Comparison of ENCODE assay signal across 30 mouse cellular contexts in the genomic region with DNA sequence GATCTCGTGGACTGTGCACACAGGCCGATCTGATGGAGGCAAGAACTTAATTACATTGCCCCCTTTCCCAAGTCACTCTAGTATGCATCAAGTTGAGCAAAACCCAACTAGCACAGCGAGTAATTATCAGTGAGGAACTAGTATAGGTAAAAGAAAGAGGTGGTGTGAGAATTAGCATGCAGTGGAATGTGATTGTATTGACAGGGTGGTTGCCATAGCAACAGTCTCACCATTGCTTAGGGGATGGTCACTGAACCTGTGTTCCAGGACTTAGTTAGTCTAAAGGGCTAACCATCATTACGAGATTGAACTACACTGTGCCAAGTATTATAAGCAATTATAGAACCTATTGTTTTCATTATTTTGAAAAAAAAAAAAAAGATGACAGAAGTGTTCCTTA. TPM values are rescaled to one million over a fixed set of nuclear protein-coding genes. Genes with fewer than 3 reads are reported as not detected.
A peak's percentile ranks its signal among the peaks of the same experiment; 100 is the strongest.
DNase-seq lines count a peak whose midpoint lies in the region; ATAC-seq lines count a peak whose summit lies in the region.
"Had no signal": no experiment of that assay in that cellular context is flagged by ENCODE, and none has a peak within 500 bp of the region (broad histone marks: within the 10 kb centered on the region; RNA-seq: fewer than 3 reads in every experiment).

No protein-coding gene starts in this region.

- 0 out of 2 replicates have a peak, but pooled peaks cover 2% of the 10 kb centered on the region for H3K4me1 ChIP-seq in forebrain, embryonic 14.5 days (ENCODE audit: control insufficient read depth, insufficient read depth, low read length)
- peaks cover 9% of the 10 kb centered on the region; the same call in 1 of the 2 replicates for H3K4me1 ChIP-seq in forebrain, embryonic 13.5 days
- peaks cover 15% of the 10 kb centered on the region for H3K4me1 ChIP-seq in hindbrain, embryonic 15.5 days (replicated peaks)
- H3K4me1 ChIP-seq in hindbrain, embryonic 16.5 days (ENCODE audit: control insufficient read depth, insufficient read depth, low read depth, low read length) = peaks cover 7% of the 10 kb centered on the region

- no peak overlapping the region for H3K27ac ChIP-seq in forebrain, embryonic 14.5 days (ENCODE audit: low read depth, low read length)
- H3K27ac ChIP-seq in forebrain, embryonic 13.5 days = no peak overlapping the region
- H3K27ac ChIP-seq in hindbrain, embryonic 15.5 days (replicated peaks) = no peak overlapping the region
- H3K27ac ChIP-seq in hindbrain, embryonic 16.5 days (ENCODE audit: low read depth, low read length) = no peak overlapping the region
- H3K27ac ChIP-seq: embryonic facial prominence, embryonic 10.5 days; embryonic facial prominence, embryonic 13.5 days; forebrain, embryonic 12.5 days; heart, embryonic 13.5 days; hindbrain, embryonic 14.5 days had no signal

- no peaks in the 10 kb centered on the region for H3K9me3 ChIP-seq in forebrain, embryonic 14.5 days (replicated peaks; ENCODE audit: control insufficient read depth, low read length)
- H3K9me3 ChIP-seq in forebrain, embryonic 13.5 days (replicated peaks) = no peaks in the 10 kb centered on the region
- no peaks in the 10 kb centered on the region for H3K9me3 ChIP-seq in hindbrain, embryonic 15.5 days
- H3K9me3 ChIP-seq in hindbrain, embryonic 16.5 days (ENCODE audit: control insufficient read depth, low read length) = no peaks in the 10 kb centered on the region
- H3K9me3 ChIP-seq: embryonic facial prominence, embryonic 10.5 days; embryonic facial prominence, embryonic 13.5 days; forebrain, embryonic 12.5 days; heart, embryonic 13.5 days had no signal

- intact Hi-C loops in left cerebral cortex, postnatal 36 days (cut with DNase I) = no loop called here

- WGBS in forebrain, embryonic 14.5 days = 38% methylated on average over 4 of the region's 4 CpGs
- 46% methylated on average over 4 of the region's 4 CpGs for WGBS in forebrain, embryonic 13.5 days
- WGBS in hindbrain, embryonic 15.5 days = 54% methylated on average over 4 of the region's 4 CpGs
- 40% methylated on average over 4 of the region's 4 CpGs for WGBS in hindbrain, embryonic 16.5 days

- peak; percentile 15 for DNase-seq in forebrain, embryonic 14.5 days (ENCODE audit: low spot score)
- peak; percentile 76 for DNase-seq in R1 (ENCODE audit: low read depth, low spot score)
- DNase-seq in embryo, embryonic 11 days = peak; percentile 16
- no peak for DNase-seq in left cerebral cortex, postnatal 36 days (ENCODE audit: low spot score in 2 of 2)
- DNase-seq in spleen, postnatal 4 days (ENCODE audit: low spot score in 2 of 2) = no peak
- DNase-seq: adrenal gland, postnatal 10 days; adrenal gland, postnatal 36 days; B cell, adult 2 months; cerebellum, adult 18-20 months; cerebellum, adult 9-11 months; cerebellum, postnatal 25 days; forebrain, postnatal 0 days; gastrocnemius, postnatal 25 days; heart, adult 18-20 months; heart, postnatal 14 days; heart, postnatal 4 days; kidney, adult 18-20 months; kidney, adult 9 months had no signal

- H3K36me3 ChIP-seq in forebrain, embryonic 14.5 days (ENCODE audit: control insufficient read depth, insufficient read depth, low read length) = no peaks in the 10 kb centered on the region
- no peaks in the 10 kb centered on the region for H3K36me3 ChIP-seq in forebrain, embryonic 13.5 days (ENCODE audit: poor library complexity, severe bottlenecking)
- no peaks in the 10 kb centered on the region for H3K36me3 ChIP-seq in hindbrain, embryonic 15.5 days
- no peaks in the 10 kb centered on the region for H3K36me3 ChIP-seq in hindbrain, embryonic 16.5 days (ENCODE audit: control insufficient read depth, insufficient read depth, low read length)
- H3K36me3 ChIP-seq: embryonic facial prominence, embryonic 10.5 days; embryonic facial prominence, embryonic 13.5 days; forebrain, embryonic 12.5 days; heart, embryonic 13.5 days had no signal

- H3K27me3 ChIP-seq in forebrain, embryonic 14.5 days (replicated peaks; ENCODE audit: control insufficient read depth, insufficient read depth, low read length) = no peaks in the 10 kb centered on the region
- no peaks in the 10 kb centered on the region for H3K27me3 ChIP-seq in forebrain, embryonic 13.5 days
- no peaks in the 10 kb centered on the region for H3K27me3 ChIP-seq in hindbrain, embryonic 15.5 days
- no peaks in the 10 kb centered on the region for H3K27me3 ChIP-seq in hindbrain, embryonic 16.5 days (replicated peaks; ENCODE audit: control insufficient read depth, insufficient read depth, low read length)
- H3K27me3 ChIP-seq: CH12.LX; embryonic facial prominence, embryonic 13.5 days; forebrain, embryonic 12.5 days had no signal

- ATAC-seq in forebrain, embryonic 14.5 days = no peak
- no peak for ATAC-seq in forebrain, embryonic 13.5 days
- ATAC-seq in hindbrain, embryonic 15.5 days (ENCODE audit: low FRiP score, low read depth) = no peak
- ATAC-seq in hindbrain, embryonic 16.5 days = no peak
- ATAC-seq: forebrain, postnatal 0 days; inflammation-experienced regulatory T-cells, adult 6 months; intestine, embryonic 16.5 days had no signal

- no peak overlapping the region for H3K9ac ChIP-seq in forebrain, embryonic 14.5 days (ENCODE audit: low read length)
- H3K9ac ChIP-seq in forebrain, embryonic 13.5 days = no peak overlapping the region
- H3K9ac ChIP-seq in hindbrain, embryonic 15.5 days = no peak overlapping the region
- no peak overlapping the region for H3K9ac ChIP-seq in hindbrain, embryonic 16.5 days (ENCODE audit: low read depth, low read length)
- H3K9ac ChIP-seq: embryonic facial prominence, embryonic 13.5 days; forebrain, embryonic 12.5 days; forebrain, postnatal 0 days; heart, embryonic 13.5 days; hindbrain, embryonic 14.5 days had no signal

- H3K4me2 ChIP-seq in forebrain, embryonic 14.5 days (ENCODE audit: low read length) = no peak overlapping the region
- no peak overlapping the region for H3K4me2 ChIP-seq in forebrain, embryonic 13.5 days
- peak overlapping the region; percentile 24; the same call in 1 of the 2 replicates for H3K4me2 ChIP-seq in hindbrain, embryonic 15.5 days
- H3K4me2 ChIP-seq in hindbrain, embryonic 16.5 days (ENCODE audit: low read length) = no peak overlapping the region
- H3K4me2 ChIP-seq: embryonic facial prominence, embryonic 13.5 days; forebrain, embryonic 12.5 days; heart, embryonic 13.5 days; hindbrain, embryonic 14.5 days had no signal

- no peak overlapping the region for H3K4me3 ChIP-seq in forebrain, embryonic 14.5 days (ENCODE audit: low read depth, low read length)
- H3K4me3 ChIP-seq in forebrain, embryonic 13.5 days = no peak overlapping the region
- H3K4me3 ChIP-seq in hindbrain, embryonic 15.5 days = no peak overlapping the region
- no peak overlapping the region for H3K4me3 ChIP-seq in hindbrain, embryonic 16.5 days (ENCODE audit: low read length)
- H3K4me3 ChIP-seq: embryonic facial prominence, embryonic 10.5 days; embryonic facial prominence, embryonic 13.5 days; erythroblast, embryonic 14.5 days; forebrain, embryonic 12.5 days; heart, embryonic 13.5 days had no signal

RNA-seq across cellular contexts. Expression of a gene that starts 5.7 kb away (rescaled TPM):
- polyA plus RNA-seq in forebrain, embryonic 14.5 days (2014; fragmentation: Nextera tagmentation; extraction: Ambion mirVana) = 52.8 and 55.4 TPM in 2 replicates
- 42.8 and 47.8 TPM in 2 replicates for polyA plus RNA-seq in forebrain, embryonic 13.5 days (2015; fragmentation: Nextera tagmentation; extraction: Ambion mirVana)
- polyA plus RNA-seq in hindbrain, embryonic 15.5 days (2015; fragmentation: Nextera tagmentation; extraction: Ambion mirVana) = 47.4 and 50.1 TPM in 2 replicates
- polyA plus RNA-seq in hindbrain, embryonic 16.5 days (2015; fragmentation: Nextera tagmentation; extraction: Ambion mirVana) = 44.8 and 53.0 TPM in 2 replicates
- 100 to 1,000 TPM; 120 to 135 TPM for total RNA-seq in left cerebral cortex, postnatal 36 days (2021)
- polyA plus RNA-seq: erythroblast, embryonic 14.5 days had no signal

Comparison
In these comparisons a context has a peak if more than half of its experiments do, and no peak if none do; other contexts are left out.
1. DNase-seq: peak in forebrain, embryonic 14.5 days (single experiment), R1 (single experiment) and embryo, embryonic 11 days (single experiment); none in left cerebral cortex, postnatal 36 days (0 of 2) and spleen, postnatal 4 days (0 of 2).